Mouse (Mus musculus) c-Kit-negative CD71-positive TER-119-positive erythroid progenitor cells, embryonic 14.5 days (primary cell): Measurements from ENCODE around the gene Mapk8ip1.
"Not testable (repeated sequence)": the region's sequence is repeated elsewhere in the genome, so short reads cannot be mapped to it uniquely, and the experiment has no call there.

Source experiments
- DNase-seq: peaks from one replicate; pipeline ENCODE4 v3.0.0-alpha.2; 2013; ENCODE audit warnings: low read depth, low spot score

Mapk8ip1 gene

GRCm38 (mm10) chr2:92425366-92425765, 24.3 kb upstream of the Mapk8ip1 start:
- no peak for DNase-seq

- DNase-seq = no peak
These were observed 23.6 kb upstream of the Mapk8ip1 start for GRCm38 (mm10) chr2:92424462-92425308.

GRCm38 (mm10) chr2:92423702-92424461, 22.8 kb upstream of the Mapk8ip1 start:
- DNase-seq = no peak

- no peak for DNase-seq
These were observed 22.1 kb upstream of the Mapk8ip1 start for GRCm38 (mm10) chr2:92423156-92423555.

GRCm38 (mm10) chr2:92422388-92423135, 21.5 kb upstream of the Mapk8ip1 start:
- DNase-seq = no peak

- no peak for DNase-seq
These were observed 20.8 kb upstream of the Mapk8ip1 start for GRCm38 (mm10) chr2:92421723-92422387.

- no peak for DNase-seq
These were observed 10.6 kb upstream of the Mapk8ip1 start for GRCm38 (mm10) chr2:92411705-92412104.

- DNase-seq = no peak
These were observed 7.4 kb upstream of the Mapk8ip1 start for GRCm38 (mm10) chr2:92408309-92409045.

- DNase-seq = no peak
These were observed 4.6 kb upstream of the Mapk8ip1 start for GRCm38 (mm10) chr2:92405687-92406086.

GRCm38 (mm10) chr2:92404737-92405136, 3.7 kb upstream of the Mapk8ip1 start:
- DNase-seq = no peak

GRCm38 (mm10) chr2:92403776-92404319, 2.8 kb upstream of the Mapk8ip1 start:
- no peak for DNase-seq

GRCm38 (mm10) chr2:92402591-92403326, 1.7 kb upstream of the Mapk8ip1 start:
- no peak for DNase-seq

- no peak for DNase-seq
These were observed 381 bp downstream of the Mapk8ip1 start for GRCm38 (mm10) chr2:92400682-92401081.

GRCm38 (mm10) chr2:92399877-92400276, 1.2 kb downstream of the Mapk8ip1 start:
- DNase-seq = not testable (repeated sequence)

- no peak for DNase-seq
These were observed 3.6 kb downstream of the Mapk8ip1 start for GRCm38 (mm10) chr2:92397436-92397835.

- DNase-seq = no peak
These were observed 5.5 kb downstream of the Mapk8ip1 start for GRCm38 (mm10) chr2:92395535-92395934.

GRCm38 (mm10) chr2:92392318-92393264, 8.5 kb downstream of the Mapk8ip1 start:
- DNase-seq = no peak

- DNase-seq = no peak
These were observed 9.3 kb downstream of the Mapk8ip1 start for GRCm38 (mm10) chr2:92391703-92392317.
